Mouse (Mus musculus): ENCODE results near the gene Alox12.
A peak's percentile ranks its signal among the peaks of the same experiment; 100 is the strongest.

Gene Alox12

DNA sequence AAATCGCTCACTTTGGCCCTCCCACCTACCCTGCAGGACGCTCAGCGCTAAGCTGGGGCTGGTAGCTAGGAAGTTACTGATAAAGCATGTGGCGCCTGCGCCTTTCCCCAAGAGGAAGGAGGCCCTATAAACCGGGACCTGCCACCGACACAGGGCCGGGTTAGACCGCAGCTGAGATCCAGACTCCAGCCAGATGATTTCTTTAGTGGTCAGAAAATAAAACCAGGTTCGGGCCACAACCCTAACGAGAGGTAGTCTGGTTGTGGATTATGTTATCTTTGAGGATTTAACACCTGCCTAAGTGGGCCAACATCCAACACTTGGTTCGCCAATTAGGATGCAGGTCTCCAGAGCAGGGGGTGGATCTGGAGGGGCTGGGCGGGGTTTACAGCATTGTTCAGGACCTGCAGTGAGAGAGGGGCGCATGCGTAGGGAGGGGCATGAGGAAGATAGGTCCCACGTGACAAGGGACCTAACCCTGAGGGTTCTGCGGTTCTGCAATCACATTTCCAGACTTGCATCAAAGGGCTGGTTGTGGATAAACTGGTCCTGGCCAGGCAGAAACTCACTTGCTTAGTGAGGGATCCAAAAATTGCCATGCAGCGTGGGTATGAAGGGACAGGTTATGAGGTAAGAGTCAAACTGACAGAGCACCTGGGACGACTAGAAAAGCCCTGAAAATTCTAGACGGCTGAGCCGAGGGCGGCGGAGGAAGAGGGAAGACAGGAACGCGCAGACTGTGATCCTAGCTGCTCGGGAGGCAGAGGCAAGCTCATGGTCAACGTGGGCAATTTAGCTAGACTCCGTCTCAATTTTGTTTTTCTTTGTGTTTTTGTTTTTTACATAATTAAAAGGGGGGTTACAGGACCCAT, 34.2 kb downstream of the Alox12 start, which contains the start of gene Slc16a13:
Gene Slc16a13, minus strand, starts transcription at position 334 of the 872 bp plus-strand sequence.
- DNase-seq (ENCODE audit: low read depth, low spot score), result peak; percentile 98

- DNase-seq (ENCODE audit: low read depth, low spot score), result no peak
These were observed 34.8 kb downstream of the Alox12 start for GRCm38 (mm10) chr11:70220323-70220722.

GRCm38 (mm10) chr11:70219873-70220272, 35.3 kb downstream of the Alox12 start:
- DNase-seq (ENCODE audit: low read depth, low spot score), result no peak

DNA sequence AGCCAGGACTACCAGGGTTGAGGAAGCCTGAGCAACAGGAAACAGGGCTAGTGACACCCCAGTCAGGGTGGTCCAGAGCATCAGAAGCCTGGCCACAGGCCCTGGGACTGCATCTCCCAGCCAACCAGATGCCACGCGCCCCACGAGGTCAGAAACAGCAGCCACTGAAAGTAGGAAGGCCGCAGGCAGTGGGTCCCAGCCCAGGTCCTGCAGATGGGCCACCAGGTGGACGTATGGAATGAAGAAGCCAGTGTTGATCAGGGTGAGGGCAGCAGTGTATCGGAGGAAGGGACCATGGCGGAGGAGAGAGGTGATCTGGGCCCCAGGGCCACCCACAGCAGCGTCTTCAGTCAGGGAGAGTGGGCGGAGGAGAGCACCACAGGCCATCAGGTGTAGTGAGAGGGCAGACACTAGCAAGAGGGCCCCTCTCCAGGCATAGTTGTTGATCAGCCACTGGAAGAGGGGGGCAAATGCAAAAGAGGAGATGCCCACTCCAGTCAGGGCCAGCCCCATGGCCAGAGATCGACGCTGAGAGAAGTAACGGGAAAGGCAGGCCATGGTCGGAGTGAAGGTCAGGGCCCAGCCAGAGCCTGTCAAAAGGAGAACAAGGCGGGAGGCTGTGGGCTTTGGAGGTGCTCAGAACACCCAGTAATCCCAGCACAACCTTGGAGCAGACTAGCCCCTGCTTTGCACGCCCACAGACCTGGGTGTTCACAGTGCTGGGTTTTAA, 36.2 kb downstream of the Alox12 start:
- DNase-seq (ENCODE audit: low read depth, low spot score), result no peak

GRCm38 (mm10) chr11:70218039-70218438, 37.1 kb downstream of the Alox12 start:
- DNase-seq (ENCODE audit: low read depth, low spot score), result no peak

GRCm38 (mm10) chr11:70216103-70216502, 39.0 kb downstream of the Alox12 start:
- DNase-seq (ENCODE audit: low read depth, low spot score), result no peak

DNA sequence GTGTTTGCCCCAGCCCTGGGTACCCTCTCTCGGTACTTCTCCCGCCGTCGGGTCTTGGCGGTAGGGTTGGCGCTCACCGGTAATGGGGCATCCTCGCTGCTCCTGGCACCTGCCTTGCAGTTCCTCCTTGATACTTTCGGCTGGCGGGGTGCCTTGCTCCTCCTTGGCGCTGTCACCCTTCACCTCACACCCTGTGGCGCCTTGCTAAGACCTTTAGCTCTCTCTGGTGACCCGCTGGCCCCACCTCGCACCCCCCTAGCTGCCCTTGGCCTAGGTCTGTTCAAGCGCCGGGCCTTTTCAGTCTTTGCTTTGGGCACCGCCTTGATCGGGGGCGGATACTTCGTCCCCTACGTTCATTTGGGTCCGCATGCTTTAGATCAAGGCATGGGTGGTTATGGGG, 39.9 kb downstream of the Alox12 start:
- DNase-seq (ENCODE audit: low read depth, low spot score), result peak; percentile 25

- DNase-seq (ENCODE audit: low read depth, low spot score), result peak; percentile 32
These were observed 40.3 kb downstream of the Alox12 start for GRCm38 (mm10) chr11:70214856-70215209.

GRCm38 (mm10) chr11:70214191-70214855, 40.8 kb downstream of the Alox12 start:
- DNase-seq (ENCODE audit: low read depth, low spot score), result no peak

- DNase-seq (ENCODE audit: low read depth, low spot score), result peak; percentile 39
These were observed 41.4 kb downstream of the Alox12 start for GRCm38 (mm10) chr11:70213736-70214135.

DNA sequence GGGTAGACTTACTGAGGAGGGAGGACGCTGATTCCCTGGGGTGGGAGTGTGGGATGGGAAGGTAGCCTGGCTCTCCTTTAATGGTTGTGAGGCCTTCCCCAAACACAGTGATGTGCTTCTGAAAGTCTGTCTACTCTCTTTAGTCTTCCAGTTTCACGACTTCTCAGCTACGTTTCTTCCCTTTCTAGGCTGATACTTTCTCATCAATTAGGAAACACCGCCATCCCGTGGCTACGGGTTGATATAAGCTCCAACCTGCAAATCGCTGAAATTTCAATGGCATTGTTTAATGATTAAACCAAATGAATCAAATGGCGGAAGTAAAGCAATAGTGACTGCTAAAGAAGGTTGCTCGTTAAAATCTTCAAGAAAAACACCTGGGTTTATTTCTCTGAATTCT, 42.3 kb downstream of the Alox12 start:
- peak; percentile 68 for DNase-seq (ENCODE audit: low read depth, low spot score)

GRCm38 (mm10) chr11:70212423-70212822, 42.7 kb downstream of the Alox12 start, which contains the start of gene Slc16a11:
Slc16a11 (plus strand) TSS chr11:70212752.
- no peak for DNase-seq (ENCODE audit: low read depth, low spot score)

DNA sequence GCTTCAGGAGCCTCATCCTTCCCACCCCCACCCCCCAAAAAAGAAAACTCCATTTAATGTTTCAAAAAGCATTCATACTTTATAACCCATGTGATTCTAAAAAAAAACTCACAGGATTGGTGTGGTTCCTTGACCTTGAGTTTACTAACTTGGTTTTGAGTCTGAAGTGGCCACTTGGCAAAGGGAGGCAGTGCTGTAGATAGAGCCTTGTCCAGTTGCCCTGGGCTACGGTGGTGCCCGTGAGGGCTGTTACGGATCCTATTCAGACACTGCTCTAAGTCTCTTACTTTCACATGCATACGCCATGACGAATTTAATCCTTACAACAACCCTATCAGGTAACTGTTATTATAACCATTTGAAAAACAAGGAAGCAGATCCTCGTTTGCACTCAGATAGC, 43.2 kb downstream of the Alox12 start:
- DNase-seq (ENCODE audit: low read depth, low spot score), result no peak

DNA sequence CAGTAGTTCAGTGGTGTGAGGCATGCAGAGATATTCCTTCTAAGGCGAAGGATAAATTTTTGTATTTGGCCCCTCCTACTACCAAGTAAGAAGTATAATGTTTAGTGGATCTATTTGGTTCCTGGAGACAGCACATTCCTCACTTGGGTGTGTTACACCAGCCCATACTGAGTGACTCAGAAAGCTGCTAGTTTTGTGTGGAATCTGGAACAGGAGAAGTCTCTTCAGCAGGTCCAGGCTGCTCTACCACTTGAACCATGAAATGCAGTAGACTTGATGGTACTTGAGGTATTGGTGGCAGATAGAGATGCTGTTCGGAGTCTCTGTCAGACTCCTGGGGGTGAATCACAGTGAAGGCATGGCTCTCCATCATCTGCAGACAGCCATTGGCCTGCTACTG, 44.5 kb downstream of the Alox12 start:
- no peak for DNase-seq (ENCODE audit: low read depth, low spot score)

GRCm38 (mm10) chr11:70208778-70209388, 46.3 kb downstream of the Alox12 start:
- DNase-seq (ENCODE audit: low read depth, low spot score), result no peak

GRCm38 (mm10) chr11:70207283-70207682, 47.9 kb downstream of the Alox12 start:
- no peak for DNase-seq (ENCODE audit: low read depth, low spot score)

DNA sequence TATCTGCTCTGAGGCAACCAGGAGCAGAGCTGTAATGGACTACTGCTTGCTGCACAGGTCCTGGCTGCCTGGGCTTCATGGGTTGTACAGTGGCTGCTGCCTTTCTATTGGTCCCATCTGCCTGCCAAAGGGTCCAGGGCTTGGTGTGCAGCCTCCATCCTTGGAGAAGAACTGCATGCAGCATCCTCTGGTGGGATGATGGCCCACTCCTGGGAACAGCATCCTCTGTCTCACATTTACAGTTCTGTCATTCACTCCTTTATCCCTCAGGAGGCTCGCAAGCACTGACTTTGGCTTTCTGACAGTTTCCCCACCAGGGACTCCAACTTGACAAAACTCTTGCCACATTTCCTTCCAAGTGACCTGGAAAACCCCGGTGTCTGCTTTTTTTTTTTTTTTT, 48.4 kb downstream of the Alox12 start:
- DNase-seq (ENCODE audit: low read depth, low spot score), result no peak

GRCm38 (mm10) chr11:70201691-70202090, 53.5 kb downstream of the Alox12 start:
- peak; percentile 86 for DNase-seq (ENCODE audit: low read depth, low spot score)

DNA sequence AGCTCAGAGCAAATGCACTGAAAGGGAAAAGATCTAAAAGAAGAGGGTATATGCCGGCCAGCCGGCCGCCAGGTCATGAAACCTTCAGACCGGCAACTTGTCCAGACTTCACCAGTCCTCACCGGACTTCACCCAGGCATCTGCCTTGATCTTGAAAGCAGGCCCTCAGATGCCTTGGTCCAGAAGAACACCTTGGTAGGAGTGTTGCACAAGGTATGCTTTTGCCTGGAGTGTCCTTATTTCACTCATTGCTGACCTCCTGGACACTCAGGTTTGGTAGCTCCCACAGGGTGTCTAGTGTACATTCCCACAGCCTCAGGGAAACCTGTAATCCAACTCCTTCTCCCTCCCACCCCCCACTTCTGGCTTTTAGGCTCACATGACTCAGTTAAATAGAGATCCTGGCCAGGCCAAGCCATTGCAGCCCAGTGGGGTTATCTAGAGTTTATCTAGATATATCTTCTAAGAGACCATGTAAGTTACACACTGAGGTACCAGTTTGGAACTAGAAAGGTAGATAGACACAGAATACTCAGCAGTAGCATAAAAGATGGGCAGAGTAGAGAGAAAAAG, 55.0 kb downstream of the Alox12 start:
- DNase-seq (ENCODE audit: low read depth, low spot score), result no peak

GRCm38 (mm10) chr11:70199107-70199506, 56.0 kb downstream of the Alox12 start:
- DNase-seq (ENCODE audit: low read depth, low spot score), result no peak

DNA sequence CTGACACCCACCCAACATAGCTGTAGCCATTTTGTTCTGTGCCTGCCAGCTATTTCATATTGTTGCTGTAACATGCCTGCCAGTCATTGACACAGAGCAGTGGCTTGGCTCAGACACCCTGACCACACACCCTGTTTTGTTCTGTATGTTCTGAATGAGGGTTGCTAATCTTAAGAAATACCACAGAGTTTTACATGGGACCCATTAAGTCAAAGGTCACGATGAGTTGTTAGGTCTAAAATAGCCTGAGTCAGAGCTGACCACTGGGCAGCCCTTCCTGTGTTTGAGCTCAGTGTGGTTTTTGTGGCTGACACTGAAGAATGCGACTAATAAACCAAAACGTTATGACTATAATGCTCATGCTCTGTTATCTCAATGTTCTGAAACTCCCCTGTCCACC, 56.8 kb downstream of the Alox12 start:
- DNase-seq (ENCODE audit: low read depth, low spot score), result no peak

Data from ZHBTc4 (cell line).